Mouse (Mus musculus) hindbrain, embryonic 14.5 days (tissue): ENCODE results near the gene A730061H03Rik. TPM values are rescaled to one million over a fixed set of nuclear protein-coding genes. Genes with fewer than 3 reads are reported as not detected.
A peak's percentile ranks its signal among the peaks of the same experiment; 100 is the strongest.

Experiments
- ATAC-seq: fragments of 200-750 bp; cut with Nextera tagmentation; 2 replicates; pipeline ENCODE4 v1.8.0; 2017; ENCODE audit warnings: moderate number of reproducible peaks, mild to moderate bottlenecking, moderate TSS enrichment, moderate library complexity; ENCODE audit not compliant: low FRiP score
- DNase-seq: peaks from one replicate; pipeline ENCODE4 v3.0.0-alpha.2; 2015; ENCODE audit warnings: low spot score
- H3K27ac ChIP-seq: fragments of 300-500 bp; sonication (generic); 2 replicates; pipeline ENCODE4 v1.5.1; 2014; ENCODE audit warnings: mild to moderate bottlenecking, moderate library complexity
- H3K27me3 ChIP-seq: fragments of 300-500 bp; sonication (generic); 2 replicates; pipeline ENCODE4 v1.6.1; 2014; ENCODE audit warnings: mild to moderate bottlenecking, low read length, mixed read lengths; ENCODE audit not compliant: control insufficient read depth, insufficient read depth
- H3K36me3 ChIP-seq: fragments of 300-500 bp; sonication (generic); replicated peaks from 2 replicates; pipeline ENCODE4 v1.6.1; 2014; ENCODE audit not compliant: control insufficient read depth, insufficient read depth
- H3K4me1 ChIP-seq: fragments of 300-500 bp; sonication (generic); replicated peaks from 2 replicates; pipeline ENCODE4 v1.6.1; 2014; ENCODE audit warnings: antibody characterized with exemption, low read length, mixed read lengths; ENCODE audit not compliant: control insufficient read depth, insufficient read depth
- H3K4me2 ChIP-seq: fragments of 300-500 bp; sonication (generic); replicated peaks from 2 replicates; pipeline ENCODE4 v1.6.1; 2014; ENCODE audit warnings: mild to moderate bottlenecking, moderate library complexity
- H3K4me3 ChIP-seq: fragments of 300-500 bp; sonication (generic); replicated peaks from 2 replicates; pipeline ENCODE4 v1.5.1; 2014; ENCODE audit warnings: mild to moderate bottlenecking, low read length
- H3K9ac ChIP-seq: fragments of 300-500 bp; sonication (generic); 2 replicates; pipeline ENCODE4 v1.6.1; 2014
- H3K9me3 ChIP-seq: fragments of 300-500 bp; sonication (generic); 2 replicates; pipeline ENCODE4 v1.6.1; 2016; ENCODE audit warnings: low read length; ENCODE audit not compliant: control insufficient read depth
- WGBS: fragments of 180-500 bp; shearing (Covaris S2); extraction: QIAGEN DNeasy Blood & Tissue Kit; methylation state at CpG from one replicate; pipeline ENCODE4 v1.1.7; 2014; 5-methylcytosine and 5-hydroxymethylcytosine counted together
- polyA plus RNA-seq: library from polyadenylated mRNA; unstranded; fragments of >200 nt; fragmentation: Nextera tagmentation; extraction: Ambion mirVana; gene quantifications from 2 replicates; pipeline ENCODE4 v1.2.1, GENCODE M21; 2014

A730061H03Rik gene
- polyA plus RNA-seq, 1 experiment from 2014 or later = not detected

GRCm38 (mm10) chr14:55592226-55592625 is 32.0 kb upstream of the A730061H03Rik start:
- no peak overlapping the region for H3K27ac ChIP-seq
- WGBS = 11% methylated on average over 16 of the region's 16 CpGs
- H3K36me3 ChIP-seq = peaks cover 46% of the 10 kb centered on the region
- DNase-seq (no peak), ATAC-seq (no peak)
- peak overlapping the region; percentile 74 for H3K4me3 ChIP-seq
- no peaks in the 10 kb centered on the region for H3K27me3 ChIP-seq
- no peaks in the 10 kb centered on the region for H3K9me3 ChIP-seq
- H3K4me1 ChIP-seq = peaks cover 20% of the 10 kb centered on the region
- H3K4me2 ChIP-seq = peak overlapping the region; percentile 86
- peak overlapping the region; percentile 80 for H3K9ac ChIP-seq

GRCm38 (mm10) chr14:55591331-55591891 is 31.2 kb upstream of the A730061H03Rik start, which contains the start of gene Rnf31:
Rnf31 (plus strand) TSS chr14:55591708.
- ATAC-seq (peak; percentile 88), DNase-seq (peak; percentile 82)
- peaks cover 44% of the 10 kb centered on the region for H3K36me3 ChIP-seq
- H3K27me3 ChIP-seq = no peaks in the 10 kb centered on the region
- WGBS = under 1% methylated on average over 32 of the region's 33 CpGs
- peak within 1 kb of the TSS; percentile 95 for H3K27ac ChIP-seq
- peaks cover 20% of the 10 kb centered on the region for H3K4me1 ChIP-seq
- H3K4me3 ChIP-seq = peak within 1 kb of the TSS; percentile 74
- peak within 1 kb of the TSS; percentile 80 for H3K9ac ChIP-seq
- H3K9me3 ChIP-seq = no peaks in the 10 kb centered on the region
- peak within 1 kb of the TSS; percentile 86 for H3K4me2 ChIP-seq

- Histone ChIP-seq H3K9me3 (no peaks in the 10 kb centered on the region), H3K4me3 (peak within 1 kb of the TSS; percentile 74), H3K27ac (peak within 1 kb of the TSS; percentile 95), H3K27me3 (no peaks in the 10 kb centered on the region), H3K9ac (peak within 1 kb of the TSS; percentile 80), H3K36me3 (peaks cover 39% of the 10 kb centered on the region), H3K4me2 (peak within 1 kb of the TSS; percentile 86), H3K4me1 (peaks cover 20% of the 10 kb centered on the region)
- under 1% methylated on average over 22 of the region's 22 CpGs for WGBS
- DNase-seq = peak; percentile 88
- ATAC-seq = peak; percentile 95
Observed at GRCm38 (mm10) chr14:55590748-55591330, 30.6 kb upstream of the A730061H03Rik start, which contains the start of gene Psme2. Psme2 (minus strand) TSS chr14:55591113.

DNA sequence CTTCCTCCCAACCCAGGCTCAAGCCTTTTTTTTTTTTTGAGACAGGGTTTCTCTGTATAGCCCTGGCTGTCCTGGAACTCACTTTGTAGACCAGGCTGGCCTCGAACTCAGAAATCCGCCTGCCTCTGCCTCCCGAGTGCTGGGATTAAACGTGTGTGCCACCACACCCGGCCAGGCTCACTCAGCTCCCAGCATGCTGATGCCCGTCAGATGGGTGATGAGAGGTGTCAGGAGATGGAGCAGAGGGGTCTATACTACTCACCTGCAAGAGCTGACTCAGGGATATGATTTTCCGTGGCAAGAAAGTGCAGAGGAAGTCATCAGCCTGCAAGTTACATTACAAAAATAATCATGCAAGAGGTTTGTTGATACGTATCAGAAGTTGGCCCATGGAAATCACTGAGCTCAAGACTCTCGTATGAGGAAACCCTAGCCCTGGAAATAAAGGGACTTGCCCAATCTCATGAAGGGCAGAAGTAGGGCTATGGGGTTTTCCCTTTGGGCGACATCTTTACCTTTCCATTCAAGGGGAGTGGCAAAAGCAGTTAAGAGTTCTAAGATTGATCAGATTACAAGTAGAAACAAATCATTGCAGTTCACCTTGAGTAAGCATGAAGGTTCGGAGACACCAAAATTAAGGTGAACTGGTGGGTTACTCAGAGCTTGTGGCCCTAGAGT is 29.7 kb upstream of the A730061H03Rik start:
- Histone ChIP-seq H3K27ac (peak overlapping the region; percentile 95), H3K4me1 (peaks cover 22% of the 10 kb centered on the region), H3K9ac (peak overlapping the region; percentile 80), H3K4me2 (peak overlapping the region; percentile 86), H3K27me3 (no peaks in the 10 kb centered on the region), H3K9me3 (no peaks in the 10 kb centered on the region), H3K36me3 (peaks cover 29% of the 10 kb centered on the region), H3K4me3 (peak overlapping the region; percentile 74)
- no peak for ATAC-seq
- no peak for DNase-seq
- WGBS = 89% methylated on average over 11 of the region's 11 CpGs

- WGBS = 89% methylated on average over 5 of the region's 5 CpGs
- H3K27ac ChIP-seq = no peak overlapping the region
- ATAC-seq = no peak
- H3K27me3 ChIP-seq = no peaks in the 10 kb centered on the region
- DNase-seq = no peak
- H3K4me1 ChIP-seq = peaks cover 23% of the 10 kb centered on the region
- no peak overlapping the region for H3K4me2 ChIP-seq
- no peak overlapping the region for H3K4me3 ChIP-seq
- H3K36me3 ChIP-seq = peaks cover 23% of the 10 kb centered on the region
- H3K9ac ChIP-seq = no peak overlapping the region
- H3K9me3 ChIP-seq = no peaks in the 10 kb centered on the region
Observed at GRCm38 (mm10) chr14:55589271-55589670, 29.1 kb upstream of the A730061H03Rik start.

GRCm38 (mm10) chr14:55586149-55586548 is 25.9 kb upstream of the A730061H03Rik start:
- Histone ChIP-seq H3K9ac (no peak overlapping the region), H3K9me3 (no peaks in the 10 kb centered on the region), H3K4me2 (no peak overlapping the region), H3K27me3 (no peaks in the 10 kb centered on the region), H3K4me3 (no peak overlapping the region), H3K27ac (no peak overlapping the region), H3K4me1 (peaks cover 9% of the 10 kb centered on the region), H3K36me3 (peaks cover 26% of the 10 kb centered on the region; the same call in 1 of the 2 replicates)
- 88% methylated on average over 2 of the region's 2 CpGs for WGBS
- ATAC-seq = no peak
- DNase-seq = no peak

DNA sequence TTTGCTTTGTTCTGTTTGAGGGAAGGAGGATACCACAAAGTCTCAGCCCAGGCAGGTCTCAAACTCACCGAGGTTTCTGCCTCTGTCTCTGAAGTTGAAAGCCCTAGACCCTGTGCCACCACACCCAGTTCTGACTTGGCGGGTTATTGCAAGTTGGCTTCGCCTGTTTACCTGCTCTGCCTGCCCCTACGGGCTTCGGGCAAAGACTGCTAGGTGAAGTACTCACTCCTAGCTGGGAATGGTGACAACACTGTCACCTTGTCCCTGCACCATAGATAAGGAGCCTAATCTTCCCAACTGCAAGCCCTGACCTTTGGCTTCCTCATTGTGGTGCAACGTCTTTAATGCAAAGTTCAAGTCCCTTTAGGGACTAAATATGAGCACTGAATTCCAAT is 25.4 kb upstream of the A730061H03Rik start:
- H3K36me3 ChIP-seq = peaks cover 29% of the 10 kb centered on the region; the same call in 1 of the 2 replicates
- H3K27ac ChIP-seq = no peak overlapping the region
- peaks cover 9% of the 10 kb centered on the region for H3K4me1 ChIP-seq
- peak overlapping the region; percentile 80 for H3K4me2 ChIP-seq
- no peaks in the 10 kb centered on the region for H3K27me3 ChIP-seq
- WGBS = 58% methylated on average over 6 of the region's 6 CpGs
- H3K9ac ChIP-seq = no peak overlapping the region
- no peaks in the 10 kb centered on the region for H3K9me3 ChIP-seq
- DNase-seq (no peak), ATAC-seq (no peak)
- peak overlapping the region; percentile 48; the same call in 1 of the 2 replicates for H3K4me3 ChIP-seq

DNA sequence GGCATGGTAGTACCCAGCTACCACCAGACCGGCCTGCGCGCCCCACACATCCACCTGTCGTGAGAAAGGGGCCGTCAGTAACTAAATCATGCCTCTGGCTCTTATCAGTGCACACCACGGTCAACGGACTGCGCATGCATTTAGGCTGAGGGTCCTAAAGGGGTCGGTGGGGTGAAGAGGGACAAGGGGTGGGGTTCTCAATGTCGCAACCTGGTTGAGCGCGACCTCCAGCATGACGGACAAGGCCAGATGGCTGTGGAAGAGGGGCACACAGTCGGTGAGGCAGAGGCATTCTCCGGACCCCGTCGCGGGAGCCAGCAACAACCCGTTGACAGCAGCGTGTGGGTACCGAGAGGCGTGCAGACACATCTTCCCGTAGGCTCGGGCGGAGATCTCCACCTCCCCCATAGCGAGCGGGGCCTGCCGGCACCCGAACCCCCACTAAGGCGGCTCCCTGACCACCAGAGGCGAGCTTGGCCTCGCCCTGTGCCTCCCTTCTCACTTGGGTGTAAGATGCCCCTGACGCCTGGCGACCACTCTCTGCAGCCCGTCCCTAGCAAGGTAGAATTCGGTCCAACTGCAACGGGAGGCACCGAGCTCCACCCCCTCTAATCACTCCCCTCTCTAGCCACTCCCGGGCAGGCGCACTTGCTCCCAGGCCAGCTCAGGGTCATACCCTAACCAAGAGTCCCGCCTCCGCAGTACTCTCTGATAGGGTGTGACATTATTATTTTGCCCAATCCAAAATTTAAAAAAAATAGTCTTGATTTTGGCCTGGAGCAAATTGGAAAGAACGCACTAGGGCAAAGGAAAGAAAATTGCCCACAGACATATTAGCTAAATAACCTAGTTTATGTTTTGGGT is 24.7 kb upstream of the A730061H03Rik start, which contains the start of gene Emc9:
TSS of gene Emc9 (minus strand) at position 601 of the 864 bp plus-strand sequence.
- H3K9me3 ChIP-seq = no peaks in the 10 kb centered on the region
- WGBS = 3% methylated on average over 38 of the region's 43 CpGs

More for the DNA sequence above, 24.7 kb upstream of the A730061H03Rik start, which contains the start of gene Emc9:
- ATAC-seq = peak; percentile 59
- peak within 1 kb of the TSS; percentile 57; the same call in 1 of the 2 replicates for H3K27ac ChIP-seq
- no peaks in the 10 kb centered on the region for H3K27me3 ChIP-seq
- H3K4me1 ChIP-seq = peaks cover 3% of the 10 kb centered on the region
- H3K4me3 ChIP-seq = peak within 1 kb of the TSS; percentile 48
- peaks cover 34% of the 10 kb centered on the region; the same call in 1 of the 2 replicates for H3K36me3 ChIP-seq
- peak within 1 kb of the TSS; percentile 77 for H3K9ac ChIP-seq
- DNase-seq = peak; percentile 28
- peak within 1 kb of the TSS; percentile 80 for H3K4me2 ChIP-seq
